Mouse (Mus musculus): Measurements from ENCODE around the gene Rtf1. TPM values are rescaled to one million over a fixed set of nuclear protein-coding genes. Genes with fewer than 3 reads are reported as not detected.

Rtf1 gene
- total and polyA plus RNA-seq, 3 experiments = 9.4 to 33.4 (median 21.8) TPM

Other genes starting within 250 kb of the Rtf1 start
- 10 to 100 TPM; 15.9 to 22.6 TPM for gene Ino80, start 197.4 kb upstream of the Rtf1 start, total RNA-seq (2021)
- gene Ino80, start 197.4 kb upstream of the Rtf1 start, polyA plus RNA-seq (2012; rRNA removed) = 6.0 and 6.1 TPM in 2 replicates
- gene Exd1, start 127.4 kb upstream of the Rtf1 start, total RNA-seq (2021) = 1 to 10 TPM; 1.1 to 1.6 TPM
- gene Exd1, start 127.4 kb upstream of the Rtf1 start, polyA plus RNA-seq (2012; rRNA removed) = 0.17 and 0.22 TPM in 2 replicates
- 100 to 1,000 TPM; 295 to 331 TPM for gene Chp1, start 127.4 kb upstream of the Rtf1 start, total RNA-seq (2021)
- 109 and 125 TPM in 2 replicates for gene Chp1, start 127.4 kb upstream of the Rtf1 start, polyA plus RNA-seq (2012; rRNA removed)
- gene Nusap1, start 56.8 kb upstream of the Rtf1 start, total RNA-seq (2021) = 1 to 10 TPM; 1.2 to 2.4 TPM
- 0.02 and 0.09 TPM in 2 replicates for gene Nusap1, start 56.8 kb upstream of the Rtf1 start, polyA plus RNA-seq (2012; rRNA removed)
- 1 to 10 TPM in 1 of 2 experiments, under 1 TPM in 1; 0.81 to 1.6 TPM for gene Oip5, start 56.6 kb upstream of the Rtf1 start, total RNA-seq (2021)
- gene Oip5, start 56.6 kb upstream of the Rtf1 start, polyA plus RNA-seq (2012; rRNA removed) = 2.7 and 2.9 TPM in 2 replicates
- 10 to 100 TPM; 38.8 to 45.9 TPM for gene Ndufaf1, start 12.2 kb upstream of the Rtf1 start, total RNA-seq (2021)
- 1.2 and 1.6 TPM in 2 replicates for gene Ndufaf1, start 12.2 kb upstream of the Rtf1 start, polyA plus RNA-seq (2012; rRNA removed)
- gene Itpka, start 67.3 kb downstream of the Rtf1 start, total RNA-seq (2021) = 1 to 10 TPM; 2.3 to 6.4 TPM
- 3.1 and 6.8 TPM in 2 replicates for gene Itpka, start 67.3 kb downstream of the Rtf1 start, polyA plus RNA-seq (2012; rRNA removed)
- gene Ltk, start 85.4 kb downstream of the Rtf1 start, total RNA-seq (2021) = under 1 TPM; 0.69 to 0.90 TPM
- gene Ltk, start 85.4 kb downstream of the Rtf1 start, polyA plus RNA-seq (2012; rRNA removed) = 1.9 and 2.3 TPM in 2 replicates
- 10 to 100 TPM; 13.6 to 18.7 TPM for gene Rpap1, start 112.5 kb downstream of the Rtf1 start, total RNA-seq (2021)
- gene Rpap1, start 112.5 kb downstream of the Rtf1 start, polyA plus RNA-seq (2012; rRNA removed) = 39.1 and 42.3 TPM in 2 replicates
- 1 to 10 TPM; 3.9 to 5.7 TPM for gene Tyro3, start 122.7 kb downstream of the Rtf1 start, total RNA-seq (2021)
- gene Tyro3, start 122.7 kb downstream of the Rtf1 start, polyA plus RNA-seq (2012; rRNA removed) = 4.1 and 5.5 TPM in 2 replicates
- gene Mga, start 222.2 kb downstream of the Rtf1 start, total RNA-seq (2021) = 10 to 100 TPM; 40.5 to 43.6 TPM
- gene Mga, start 222.2 kb downstream of the Rtf1 start, polyA plus RNA-seq (2012; rRNA removed) = 8.1 and 10.3 TPM in 2 replicates